Mouse (Mus musculus): ENCODE results near the gene Abcc8.

The Abcc8 gene

DNA sequence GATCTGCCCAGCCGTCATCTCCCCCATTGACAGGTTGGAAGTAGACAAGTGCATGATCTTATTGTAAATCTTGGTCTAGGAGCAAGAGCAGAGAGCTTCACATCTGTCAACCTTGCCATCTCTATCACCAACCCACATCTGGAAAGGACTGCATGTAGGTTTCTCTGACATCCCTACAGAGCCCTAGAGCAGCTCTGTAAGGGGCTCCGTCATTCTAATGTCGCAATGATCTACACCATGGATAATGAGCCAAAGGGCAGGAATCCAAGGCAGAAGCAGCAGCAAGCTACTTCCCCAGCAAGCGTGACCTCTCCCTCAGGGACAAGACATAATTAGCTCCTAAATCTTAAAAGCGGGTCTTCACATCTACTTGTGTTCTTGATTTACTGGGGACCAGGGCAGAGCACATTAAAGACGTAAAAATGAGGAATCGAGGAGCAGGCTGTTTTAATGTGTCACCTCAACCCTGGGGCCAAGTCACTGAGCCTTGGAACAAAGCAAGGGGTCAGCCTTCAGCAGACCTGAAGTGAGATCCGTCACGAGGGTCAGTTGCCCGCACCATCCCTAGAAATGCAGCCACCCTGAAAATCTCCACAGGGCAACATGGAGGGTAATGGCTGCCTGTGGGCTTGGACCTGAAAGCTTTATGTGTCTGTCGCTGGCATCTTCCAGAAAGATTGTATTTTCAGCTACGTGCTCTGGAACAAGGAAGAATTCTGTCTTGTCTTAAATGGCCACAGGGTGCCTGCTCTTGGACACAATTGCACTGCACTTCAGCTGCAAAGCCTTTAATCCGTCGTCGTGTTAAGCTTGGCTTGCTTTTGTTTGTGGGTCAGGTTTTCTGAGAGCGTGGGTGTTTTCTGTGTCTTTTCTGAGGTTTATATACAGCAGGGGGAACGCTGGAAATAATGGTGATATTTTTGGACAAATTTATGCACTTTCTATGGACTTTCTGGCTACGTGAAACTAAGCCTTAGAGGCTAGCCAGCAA, 25.0 kb downstream of the Abcc8 start:
- no peak for DNase-seq

DNA sequence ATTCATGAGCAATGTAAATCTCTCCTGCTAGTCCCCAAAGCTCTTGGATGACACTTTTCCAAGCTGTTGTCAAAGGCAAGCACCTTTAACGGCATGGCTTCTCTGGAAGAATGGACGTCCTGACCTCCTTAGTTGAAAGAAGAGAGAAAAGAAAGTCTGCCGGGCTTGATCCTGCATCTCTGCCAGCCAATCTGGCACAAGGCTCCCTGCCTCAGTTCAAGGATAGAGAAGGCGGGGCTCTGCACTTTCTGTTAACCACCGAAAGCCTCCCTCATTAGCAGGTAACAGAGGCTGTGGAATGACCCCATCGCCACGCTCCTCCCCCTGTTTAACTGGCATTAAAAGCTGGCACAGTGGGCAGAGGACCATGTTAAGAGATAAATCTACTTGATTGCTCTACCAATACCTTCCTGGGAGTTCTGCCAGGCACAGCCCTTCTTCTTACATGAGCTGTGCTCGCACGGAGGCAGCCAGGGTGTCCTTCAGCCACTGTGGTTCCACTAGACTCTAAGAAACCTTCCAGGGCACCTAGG, 26.9 kb downstream of the Abcc8 start:
- no peak for DNase-seq

DNA sequence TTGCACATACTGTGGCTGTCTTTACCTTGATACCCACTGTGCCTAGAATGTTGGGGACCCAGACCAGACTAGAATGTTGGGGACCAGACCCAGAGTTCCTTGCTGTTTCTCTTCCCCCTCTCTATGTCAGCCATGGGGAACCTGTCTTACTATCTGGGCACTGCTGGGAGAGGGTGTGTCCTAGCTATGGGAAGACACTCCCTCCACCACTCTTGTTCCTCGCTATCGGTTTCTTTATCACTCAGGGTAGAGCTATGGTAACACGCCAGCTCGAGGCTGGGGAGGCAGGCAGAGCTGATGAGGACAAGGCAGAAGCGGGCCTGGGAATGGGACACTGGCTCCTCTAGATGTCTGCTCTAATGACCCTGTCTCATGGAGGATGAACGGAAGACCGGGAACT, 32.4 kb downstream of the Abcc8 start:
- DNase-seq: no peak

DNA sequence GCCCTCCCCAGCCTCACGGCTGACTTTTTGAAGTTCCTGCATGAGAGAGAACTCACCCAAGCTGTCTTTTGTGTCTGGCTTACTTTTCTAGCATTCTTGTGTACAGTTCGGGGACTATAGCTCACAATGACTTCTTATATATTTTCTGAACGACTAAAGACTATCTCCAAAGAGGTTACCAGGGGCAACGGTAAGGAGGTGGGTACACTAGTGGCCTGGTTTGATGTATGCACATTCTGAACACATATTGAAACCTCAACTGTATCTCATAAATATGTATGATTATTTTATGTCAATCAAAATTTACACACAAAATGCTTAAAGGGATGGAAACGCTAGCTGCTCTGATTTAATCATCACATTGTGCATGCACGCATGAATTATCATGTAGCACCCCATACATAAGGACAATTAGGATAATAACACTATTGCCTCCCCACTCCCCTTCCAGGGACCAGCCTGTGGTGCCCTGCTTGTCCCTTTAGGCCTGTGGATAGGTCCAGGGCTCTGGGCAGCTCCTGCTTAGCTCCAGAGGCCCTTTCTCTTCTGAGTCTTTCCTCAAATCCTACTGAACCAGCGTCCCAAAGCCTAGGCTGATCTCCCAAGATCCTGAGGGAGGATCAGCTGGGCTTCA, 33.0 kb downstream of the Abcc8 start:
- DNase-seq: no peak

DNA sequence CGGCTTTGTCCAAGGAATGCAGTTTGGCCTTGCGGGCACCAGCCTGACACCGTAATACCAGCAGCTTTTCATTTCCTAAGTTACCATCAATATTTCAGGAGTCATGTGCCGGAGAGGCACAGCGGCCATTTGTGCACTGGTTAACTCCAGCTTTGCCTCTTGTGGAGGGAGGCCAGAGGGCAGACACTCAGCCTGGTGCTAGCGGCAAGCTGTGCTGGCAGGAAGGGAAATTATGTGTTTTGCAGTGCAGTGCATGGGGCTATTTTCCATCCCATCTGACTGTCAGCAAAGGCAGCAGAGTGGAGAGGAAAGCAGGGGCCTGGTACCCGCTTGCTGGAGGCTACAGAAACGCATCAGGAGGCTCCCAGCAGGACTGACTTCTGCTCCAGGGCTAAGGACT, 35.8 kb downstream of the Abcc8 start:
- no peak for DNase-seq

DNA sequence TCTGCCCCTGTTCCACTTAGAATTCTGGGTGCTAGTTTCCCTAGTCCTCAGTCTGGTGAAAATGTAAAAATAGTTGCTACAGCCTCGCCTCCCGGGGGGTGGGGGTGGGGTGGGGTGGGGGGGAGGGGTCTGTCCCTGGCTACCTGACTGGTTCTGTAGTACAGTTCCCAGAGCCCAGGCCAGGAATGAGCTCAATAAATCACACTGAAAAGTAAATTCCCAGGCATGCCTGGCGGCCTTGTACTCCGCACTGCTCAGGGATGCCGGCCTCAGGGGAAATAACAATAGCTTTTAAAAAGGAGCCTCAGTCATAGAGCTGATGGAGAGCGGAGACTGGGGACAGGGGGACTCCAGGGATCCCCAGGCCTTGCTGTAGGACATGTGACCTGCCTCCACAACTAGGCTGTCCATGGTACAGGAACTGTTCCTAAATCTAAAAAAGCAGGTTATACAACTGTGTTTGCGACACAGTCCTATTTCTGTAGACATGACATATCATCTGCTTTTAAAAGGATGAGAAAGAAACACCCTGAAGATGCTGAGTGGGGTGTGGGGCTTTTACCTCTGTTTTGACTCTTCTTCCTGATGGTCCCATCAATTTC, 41.4 kb downstream of the Abcc8 start:
- no peak for DNase-seq

DNA sequence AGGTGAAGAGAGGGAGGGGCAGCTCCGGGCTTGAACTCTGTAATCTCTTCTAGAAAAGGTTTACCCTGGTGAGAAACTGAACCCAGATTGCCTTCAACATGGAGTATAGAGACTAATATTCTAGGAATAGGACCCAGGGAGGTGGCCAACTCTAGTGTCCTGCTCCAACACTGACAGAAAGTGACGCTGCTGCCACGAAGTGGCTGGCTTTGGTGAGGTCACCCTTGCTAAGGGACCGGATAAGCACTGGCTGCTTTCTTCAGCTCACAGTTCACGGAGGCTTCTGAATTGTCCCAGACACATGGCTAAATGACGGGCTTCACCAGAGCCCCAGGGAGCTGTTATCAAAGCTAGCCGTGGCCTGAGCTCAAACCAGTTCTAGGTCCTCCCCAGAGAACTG, 46.0 kb downstream of the Abcc8 start:
- DNase-seq: no peak

DNA sequence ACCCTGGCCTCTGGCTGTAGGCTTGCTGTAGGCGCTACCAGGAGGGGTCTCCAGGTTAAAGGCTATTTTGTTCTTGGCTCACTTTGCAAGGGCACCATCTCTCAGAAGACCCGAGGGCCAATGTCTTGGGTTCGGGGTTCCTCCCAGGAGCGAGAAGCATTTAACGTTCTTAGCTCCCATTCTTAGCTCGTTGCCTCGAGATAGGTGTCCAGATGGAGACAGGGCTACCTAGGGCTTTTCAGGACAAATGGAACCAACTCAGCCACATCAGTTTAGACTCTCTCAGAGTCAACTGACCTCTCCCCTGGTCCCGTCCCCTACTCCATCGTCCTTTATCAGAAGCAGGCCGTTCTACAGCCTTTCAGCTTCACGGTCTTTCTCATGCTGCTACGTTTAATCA, 47.6 kb downstream of the Abcc8 start:
- DNase-seq: no peak

DNA sequence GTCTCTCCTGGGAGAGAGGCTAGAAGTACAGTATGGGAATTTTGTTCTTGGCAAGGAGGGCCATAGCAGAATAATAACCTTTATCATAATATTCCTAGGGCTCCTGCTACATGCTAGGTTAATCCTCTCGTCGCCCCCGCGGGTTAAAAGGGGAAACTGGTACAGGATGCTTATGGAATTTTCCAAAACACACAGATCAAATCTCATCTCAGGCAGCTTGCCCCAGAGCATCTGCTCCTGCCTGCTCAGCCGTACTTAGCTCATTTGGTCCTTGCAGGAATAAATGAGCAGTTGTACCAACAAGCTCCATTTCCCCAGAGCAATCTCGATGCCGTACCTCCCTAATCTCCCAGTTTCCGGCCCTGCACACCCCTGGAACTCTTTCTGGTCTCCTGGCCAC, 48.0 kb downstream of the Abcc8 start:
- DNase-seq: no peak

DNA sequence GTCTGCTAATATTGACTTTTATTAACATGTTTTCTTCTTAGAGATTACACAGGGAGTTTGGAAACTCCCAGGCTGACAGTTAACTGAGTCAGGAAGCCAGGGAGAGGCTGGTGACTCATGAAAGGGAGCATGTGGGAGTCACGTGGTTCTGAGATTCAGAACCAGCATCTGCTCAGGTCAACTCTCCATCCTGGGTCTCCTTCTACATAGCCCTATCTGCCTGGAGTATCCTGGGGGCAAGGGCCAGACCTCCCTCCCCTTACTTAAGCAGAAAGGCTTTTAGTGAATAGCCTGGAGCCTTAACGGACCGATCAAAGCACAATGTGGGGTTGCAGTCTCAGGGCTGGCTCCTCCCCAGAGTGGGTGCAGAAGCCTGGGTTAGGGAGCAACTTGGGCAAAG, 48.6 kb downstream of the Abcc8 start:
- no peak for DNase-seq

DNA sequence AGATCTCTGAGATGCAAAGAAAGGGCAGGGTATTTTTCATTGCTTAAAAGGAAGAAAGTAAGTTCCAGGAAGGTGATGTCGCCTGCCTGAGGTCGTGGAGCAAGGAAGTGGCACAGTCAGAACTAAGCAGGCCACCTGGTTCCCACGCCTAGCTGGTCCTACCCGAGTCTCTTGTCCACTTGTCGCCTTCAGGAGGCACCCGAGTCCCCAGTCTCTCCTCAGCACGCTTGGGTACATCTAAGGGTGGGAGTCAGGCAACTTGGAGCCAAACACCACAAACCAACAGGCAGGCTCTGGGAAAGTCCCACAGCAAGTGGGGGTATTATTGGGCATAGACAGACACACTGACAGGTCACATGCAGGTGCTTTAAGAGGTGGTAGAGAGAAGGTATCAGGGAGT, 49.1 kb downstream of the Abcc8 start:
- DNase-seq: no peak

DNA sequence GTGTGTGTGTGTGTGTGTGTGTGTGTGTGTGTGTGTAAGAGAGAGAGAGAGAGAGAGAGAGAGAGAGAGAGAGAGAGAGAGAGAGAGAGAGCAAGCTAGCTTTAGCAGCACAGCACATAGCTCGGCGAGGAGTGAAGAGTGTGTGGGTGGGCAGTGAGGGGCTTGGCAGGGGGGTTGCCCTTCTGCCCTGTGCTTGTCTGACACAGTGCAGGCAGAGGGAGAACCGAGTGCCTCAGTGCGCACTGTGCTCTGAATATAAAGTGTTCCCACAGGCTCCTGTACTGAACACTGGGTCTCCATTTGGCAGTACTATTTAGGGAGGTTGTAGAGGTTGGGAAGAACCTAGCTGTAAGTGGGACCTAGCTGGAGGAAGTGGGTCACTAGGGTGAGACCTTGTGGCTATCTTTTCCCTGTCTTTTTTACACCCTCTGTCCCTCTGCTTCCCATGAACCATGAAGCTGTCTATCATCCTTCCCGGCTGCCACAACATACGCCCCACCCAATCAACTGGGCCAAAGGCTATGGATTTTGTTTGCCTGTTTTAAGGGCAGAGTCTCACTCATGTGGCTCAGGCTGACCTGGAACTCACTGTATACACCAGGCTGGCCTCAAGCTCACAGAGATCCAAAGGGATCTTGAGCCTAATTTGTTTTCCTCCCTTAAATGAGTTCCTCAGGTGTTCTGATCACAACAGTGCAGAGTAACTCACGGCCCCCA, 50.2 kb downstream of the Abcc8 start:
- DNase-seq: no peak

DNA sequence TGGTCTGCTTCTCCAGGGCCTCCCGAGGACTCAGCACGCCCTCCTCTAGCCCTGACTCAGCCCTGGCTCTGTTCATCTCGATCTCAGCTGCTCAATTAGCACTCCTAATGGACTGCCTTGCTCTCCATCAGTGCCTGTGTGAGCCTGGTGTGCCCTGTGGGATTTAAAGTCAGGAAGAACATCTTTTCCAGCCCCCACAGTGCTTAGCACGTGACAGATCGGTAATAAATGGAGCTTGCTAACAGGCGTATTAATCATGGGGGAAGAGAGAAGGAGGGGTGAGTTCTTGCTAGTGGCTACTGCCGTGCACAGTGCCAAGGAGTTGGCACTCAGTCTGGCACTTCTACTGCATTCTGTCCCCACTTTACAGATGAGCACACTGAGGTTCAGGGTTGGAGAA, 51.6 kb downstream of the Abcc8 start:
- no peak for DNase-seq

DNA sequence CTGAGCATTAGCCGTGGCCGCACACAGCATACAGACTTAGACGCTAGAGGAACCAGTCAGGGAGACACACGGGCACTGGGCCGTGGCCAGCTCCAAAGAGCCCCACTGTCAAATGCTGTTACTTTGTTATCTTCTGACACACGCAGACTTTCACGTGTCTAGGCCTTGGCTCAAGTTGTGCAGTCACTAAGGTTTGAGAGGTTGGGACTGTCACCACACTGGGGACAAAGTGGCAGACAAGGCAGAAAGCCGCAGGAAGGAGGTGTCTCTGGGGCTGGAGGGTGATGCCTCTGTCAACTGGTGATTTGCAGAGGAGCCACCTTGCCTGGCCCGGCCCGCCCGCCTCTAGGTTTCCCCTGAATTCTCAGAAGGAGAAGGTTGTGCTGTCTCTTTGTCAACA, 54.5 kb downstream of the Abcc8 start:
- DNase-seq: no peak

DNA sequence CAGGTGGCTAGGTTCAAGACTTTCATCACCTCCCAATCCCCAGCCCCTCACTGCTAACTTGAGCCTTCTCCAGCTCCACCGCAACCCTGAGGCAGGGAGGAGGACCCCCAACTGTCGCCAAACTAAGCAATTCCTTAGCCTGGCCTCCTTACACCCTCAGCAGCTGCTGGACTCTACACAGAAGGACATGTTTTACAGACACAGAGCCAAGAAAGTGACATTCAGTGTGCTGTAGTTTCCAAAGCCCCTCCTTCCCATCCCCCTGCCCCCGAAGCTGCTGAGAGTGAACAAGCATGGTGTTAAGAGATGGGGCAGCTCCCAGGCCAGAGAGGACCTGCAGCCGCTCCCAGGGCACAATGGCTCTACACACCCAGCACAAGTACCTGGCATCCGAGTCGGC, 55.4 kb downstream of the Abcc8 start:
- DNase-seq: no peak

DNA sequence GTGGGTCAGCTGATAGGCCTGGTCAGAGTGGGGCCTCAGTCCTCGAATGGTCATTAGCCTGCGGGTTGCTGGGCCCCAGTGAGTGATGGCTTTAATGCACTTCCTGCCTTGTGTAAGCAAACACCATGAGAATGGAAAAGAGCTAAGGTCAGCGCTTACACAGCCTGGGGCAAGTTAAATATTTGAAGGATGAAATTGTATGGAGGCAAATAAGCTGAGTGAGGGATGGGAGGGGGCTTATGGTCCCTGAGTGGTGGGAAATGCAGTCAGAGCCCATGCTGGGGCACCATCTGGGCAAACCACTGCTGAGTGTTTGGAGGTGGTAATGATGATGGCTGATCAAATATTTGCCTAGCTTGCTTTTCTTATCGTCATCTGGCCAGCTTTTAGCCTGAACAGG, 56.9 kb downstream of the Abcc8 start:
- DNase-seq: no peak

DNA sequence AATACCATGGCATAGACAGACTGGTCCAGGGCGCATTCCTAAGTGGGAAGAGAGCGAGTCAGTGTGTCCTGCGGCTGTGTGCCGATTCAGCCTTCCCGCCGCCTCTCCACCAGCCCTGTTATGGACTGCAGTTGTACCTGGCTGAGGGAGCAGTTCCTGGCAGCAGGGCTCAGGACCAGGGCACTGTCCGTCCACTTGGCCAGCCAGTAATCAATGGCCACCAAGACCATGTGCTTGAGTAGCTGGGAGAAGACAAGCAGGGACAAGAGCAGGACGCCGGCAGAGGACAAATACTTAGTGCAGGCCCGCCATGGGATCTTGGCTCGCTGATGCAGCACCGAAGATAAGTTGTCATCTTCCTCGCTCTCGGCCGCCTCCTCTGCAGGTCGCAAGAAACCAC, 62.8 kb downstream of the Abcc8 start:
- no peak for DNase-seq

DNA sequence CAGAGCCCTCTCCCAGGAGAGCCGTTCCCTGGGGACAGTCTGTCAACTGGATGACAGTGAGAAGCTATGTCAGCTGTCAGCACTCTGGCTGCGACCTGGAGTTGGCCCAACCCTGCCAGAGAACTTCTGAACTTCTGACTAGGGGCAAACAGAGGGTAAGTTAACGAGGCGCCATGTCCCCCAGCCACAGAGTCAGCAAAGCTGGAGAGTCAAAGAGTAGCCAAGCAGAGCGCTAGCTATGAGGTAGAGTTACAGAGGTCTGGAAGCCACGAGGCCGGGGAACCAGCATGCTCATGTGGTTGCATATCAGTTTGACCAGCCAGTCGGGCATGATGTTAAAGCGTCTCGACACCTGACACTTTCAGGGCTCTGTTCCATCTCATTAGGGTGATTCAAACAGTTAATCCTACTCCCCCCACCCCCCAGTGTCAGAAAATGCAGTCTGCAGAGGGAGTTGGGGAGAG, 63.7 kb downstream of the Abcc8 start:
- no peak for DNase-seq

DNA sequence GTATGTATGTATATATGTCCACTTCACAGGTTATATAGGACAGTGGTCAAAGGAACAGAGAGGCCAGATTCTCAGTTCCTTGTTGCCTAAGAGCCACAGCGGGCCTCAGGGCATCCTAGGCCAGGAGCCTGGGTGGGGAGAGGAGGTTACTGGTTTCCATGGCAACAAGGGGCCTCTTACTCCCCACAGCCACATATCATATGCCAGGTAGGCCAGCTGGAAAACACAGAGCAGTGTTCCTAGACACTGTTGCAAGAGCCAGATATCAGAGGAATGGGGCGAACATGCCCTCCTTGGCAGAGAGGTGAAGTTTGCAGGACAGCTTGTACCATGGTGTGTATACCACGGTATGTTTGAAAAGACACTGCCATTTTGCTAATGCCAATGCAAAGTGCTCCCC, 66.4 kb downstream of the Abcc8 start:
- no peak for DNase-seq

DNA sequence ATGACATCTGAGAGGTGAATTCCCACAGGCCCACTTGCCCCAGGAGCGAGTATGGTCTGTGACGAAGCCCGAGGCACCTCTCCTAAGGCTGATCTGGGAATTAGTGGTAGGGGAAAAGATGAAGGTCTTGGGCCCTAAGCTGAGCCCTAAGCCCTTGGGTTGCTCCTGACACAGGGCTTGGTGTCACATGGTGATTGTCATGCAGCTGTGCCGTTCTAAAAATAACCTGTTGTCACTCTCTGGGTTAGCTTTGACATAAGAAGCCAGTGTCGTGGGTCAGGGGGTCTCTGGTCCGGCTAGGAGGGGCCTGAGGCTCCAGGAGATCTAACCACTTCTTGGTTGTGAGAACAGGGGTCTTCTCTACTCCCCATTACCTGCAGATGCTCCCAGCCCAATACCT, 67.9 kb downstream of the Abcc8 start:
- no peak for DNase-seq

DNA sequence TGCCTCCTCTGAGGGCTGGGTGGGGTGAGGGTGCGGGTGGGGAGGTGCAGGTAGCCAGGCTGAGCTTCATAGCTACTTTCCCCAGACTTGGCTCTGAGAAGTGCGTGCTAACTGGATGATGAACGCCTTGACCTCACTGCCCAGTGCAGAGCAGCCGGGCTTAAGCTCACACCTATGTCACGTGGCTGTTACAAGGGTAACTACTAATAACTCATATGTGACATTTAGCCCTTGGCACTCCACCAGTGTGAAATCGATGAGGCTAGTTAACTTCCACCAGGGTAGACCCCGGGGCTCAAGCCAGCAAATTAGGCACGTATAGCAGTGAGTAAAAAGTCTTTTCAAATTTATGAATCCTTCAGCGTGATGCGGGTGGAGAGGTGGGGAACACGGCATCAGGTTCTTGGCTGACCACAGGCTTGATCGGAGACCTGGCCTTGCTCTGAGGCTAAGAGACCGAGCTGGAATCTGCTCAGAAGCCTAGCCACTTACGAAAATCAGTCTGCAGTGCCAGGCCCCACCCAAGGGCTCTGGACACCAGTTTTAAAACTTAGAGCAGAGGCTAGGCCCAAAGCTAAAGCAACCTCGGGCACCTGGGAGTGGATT, 68.5 kb downstream of the Abcc8 start:
- no peak for DNase-seq

DNA sequence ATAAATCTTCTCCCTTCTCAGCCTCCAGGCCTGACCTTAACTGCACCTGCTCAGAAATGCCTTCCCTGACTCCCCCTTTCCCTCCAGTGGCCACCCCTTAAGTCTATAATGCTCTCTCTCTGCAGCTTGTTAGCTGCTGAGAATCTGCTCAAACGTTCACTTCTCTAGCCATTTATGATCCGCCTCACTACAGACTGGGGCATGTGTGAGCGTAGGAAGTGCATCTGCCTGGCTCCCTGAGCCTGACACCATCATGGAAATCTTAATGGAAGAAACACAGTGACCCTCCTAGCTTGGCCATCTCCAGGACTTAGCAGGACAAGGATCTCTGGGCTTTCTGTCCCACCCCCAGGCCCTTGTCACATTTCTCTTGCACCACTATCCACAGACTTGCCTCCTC, 69.8 kb downstream of the Abcc8 start:
- no peak for DNase-seq

DNA sequence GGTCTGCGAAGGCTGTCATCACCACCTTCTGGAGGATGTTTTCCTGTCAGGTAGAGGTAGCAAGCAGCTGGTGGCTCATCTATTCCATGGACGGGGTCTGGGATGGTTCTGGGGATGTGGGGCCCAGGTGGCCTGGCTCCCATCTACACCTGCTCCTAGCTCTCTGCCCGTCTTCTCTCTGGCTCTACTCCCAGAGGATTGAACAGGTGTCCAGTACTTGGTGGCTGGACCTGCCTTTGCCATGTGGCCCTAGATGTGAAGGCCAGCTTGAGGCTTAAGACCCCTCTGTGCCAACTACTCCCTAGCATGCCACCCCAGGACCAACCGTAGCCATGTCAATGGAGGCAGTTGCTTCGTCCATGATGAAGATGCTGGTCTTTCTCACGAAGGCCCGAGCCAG, 74.3 kb downstream of the Abcc8 start:
- DNase-seq: no peak

Data from right cerebral cortex, postnatal 4 days (tissue).